Comparison of ENCODE assay signal across 8 mouse cellular contexts in genomic region chr2:29251095-29252058, GRCm38 (mm10). TPM values are rescaled to one million over a fixed set of nuclear protein-coding genes. Genes with fewer than 3 reads are reported as not detected.
A peak's percentile ranks its signal among the peaks of the same experiment; 100 is the strongest.
DNase-seq lines count a peak whose midpoint lies in the region; ATAC-seq and TF ChIP-seq lines count a peak whose summit lies in the region.

No protein-coding gene starts in this region.

- peak overlapping the region; percentile 69 for H3K4me3 ChIP-seq in lung, adult 2 months (replicated peaks; ENCODE audit: extremely low read depth, low read depth, low read length)
- H3K4me3 ChIP-seq in limb, embryonic 15.5 days = peak overlapping the region; percentile 60

- no peak for TF ChIP-seq POLR2A in lung, adult 2 months (IDR thresholded peaks at IDR 0.05; ENCODE audit: borderline replicate concordance, extremely low read depth, low read depth, low read length)

- peak overlapping the region; percentile 99 for H3K4me2 ChIP-seq in limb, embryonic 15.5 days

- no peak overlapping the region for H3K27ac ChIP-seq in limb, embryonic 15.5 days

- TF ChIP-seq CTCF in lung, adult 2 months (IDR thresholded peaks at IDR 0.05; ENCODE audit: insufficient read depth, low read length) = no peak

- H3K4me1 ChIP-seq in lung, adult 2 months (ENCODE audit: control insufficient read depth, insufficient read depth, low read length) = no peaks in the 10 kb centered on the region; the same call in 1 of the 2 replicates
- peaks cover 38% of the 10 kb centered on the region for H3K4me1 ChIP-seq in limb, embryonic 15.5 days

- ATAC-seq in granulocyte monocyte progenitor cell, adult 5-6 weeks (replicated peaks; ENCODE audit: poor library complexity, severe bottlenecking) = peak; percentile 49
- no peak for ATAC-seq in limb, embryonic 15.5 days (ENCODE audit: insufficient number of reproducible peaks, low FRiP score, low TSS enrichment, low read depth)
- ATAC-seq in monocyte, adult 5-6 weeks (replicated peaks; ENCODE audit: insufficient number of reproducible peaks, low FRiP score, low TSS enrichment, poor library complexity, severe bottlenecking) = peak; percentile 66

- WGBS in lung, adult 2 months = under 1% methylated on average over 61 of the region's 61 CpGs
- under 1% methylated on average over 61 of the region's 61 CpGs for WGBS in limb, embryonic 15.5 days

- H3K9me3 ChIP-seq in limb, embryonic 15.5 days = no peaks in the 10 kb centered on the region

- H3K9ac ChIP-seq in limb, embryonic 15.5 days = no peak overlapping the region; the same call in 1 of the 2 replicates

- H3K27me3 ChIP-seq in limb, embryonic 15.5 days = peaks cover 97% of the 10 kb centered on the region

- H3K36me3 ChIP-seq in limb, embryonic 15.5 days = no peaks in the 10 kb centered on the region

- peak; percentile 11 for DNase-seq in lung, adult 2 months
- DNase-seq in lung, postnatal 25 days (ENCODE audit: low spot score) = no peak
- DNase-seq in adrenal gland, postnatal 14 days = peak; percentile 52
- no peak for DNase-seq in cerebellum, postnatal 4 days (ENCODE audit: low spot score in 2 of 2)
- no peak for DNase-seq in frontal cortex, postnatal 25 days (ENCODE audit: low spot score in 2 of 2)

RNA-seq across cellular contexts. Expression of gene Ntng2, which starts 1.4 kb away (rescaled TPM):
- polyA plus RNA-seq in lung, adult 2 months (2012; rRNA removed) = 44.7 and 51.7 TPM in 2 replicates
- total RNA-seq in adrenal gland, postnatal 14 days (2021) = 20.6 and 25.2 TPM in 2 replicates
- total RNA-seq in granulocyte monocyte progenitor cell, adult 5-6 weeks (2014; fragmentation: Nextera tagmentation) = 10.4 and 13.9 TPM in 2 replicates
- 0.88 and 1.2 TPM in 2 replicates for total RNA-seq in granulocyte monocyte progenitor cell, adult 5-6 weeks (2017)
- 0.45 and 0.55 TPM in 2 replicates for polyA plus RNA-seq in limb, embryonic 15.5 days (2015; fragmentation: Nextera tagmentation; extraction: Ambion mirVana)
- 7.1 to 27.7 TPM (median 7.5 TPM) in 3 replicates for total RNA-seq in monocyte, adult 5-6 weeks (2017)

Comparison
In these comparisons a context has a peak if more than half of its experiments do, and no peak if none do; other contexts are left out.
1. DNase-seq: peak in lung, adult 2 months (single experiment) and adrenal gland, postnatal 14 days (single experiment); none in lung, postnatal 25 days (single experiment), cerebellum, postnatal 4 days (0 of 2) and frontal cortex, postnatal 25 days (0 of 2).